Mouse (Mus musculus) stomach, embryonic 14.5 days (tissue): Measurements from ENCODE around the gene Rpl18a. TPM values are rescaled to one million over a fixed set of nuclear protein-coding genes. Genes with fewer than 3 reads are reported as not detected.
A peak's percentile ranks its signal among the peaks of the same experiment; 100 is the strongest.
"Not testable (repeated sequence)": the region's sequence is repeated elsewhere in the genome, so short reads cannot be mapped to it uniquely, and the experiment has no call there.

Experiments used
- ATAC-seq: fragments of 200-750 bp; cut with Nextera tagmentation; 2 replicates; pipeline ENCODE4 v1.8.0; 2017; ENCODE audit warnings: low read depth, moderate TSS enrichment; ENCODE audit not compliant: insufficient number of reproducible peaks, insufficient read depth, low FRiP score
- H3K27ac ChIP-seq: fragments of 300-500 bp; sonication (generic); 2 replicates; pipeline ENCODE4 v1.5.1; 2014; ENCODE audit warnings: mild to moderate bottlenecking, low read length, moderate library complexity, mixed read lengths
- H3K27me3 ChIP-seq: fragments of 300-500 bp; sonication (generic); 2 replicates; pipeline ENCODE4 v1.6.1; 2014; ENCODE audit warnings: low read length, control low read depth, mixed read lengths; ENCODE audit not compliant: control insufficient read depth, insufficient read depth
- H3K36me3 ChIP-seq: fragments of 300-500 bp; sonication (generic); 2 replicates; pipeline ENCODE4 v1.6.1; 2014; ENCODE audit warnings: mild to moderate bottlenecking, control low read depth, low read length, moderate library complexity, mixed read lengths; ENCODE audit not compliant: control insufficient read depth, insufficient read depth
- H3K4me1 ChIP-seq: fragments of 300-500 bp; sonication (generic); 2 replicates; pipeline ENCODE4 v1.6.1; 2014; ENCODE audit warnings: low read length, control low read depth, mixed read lengths; ENCODE audit not compliant: control insufficient read depth, insufficient read depth
- H3K4me2 ChIP-seq: fragments of 300-500 bp; sonication (generic); replicated peaks from 2 replicates; pipeline ENCODE4 v1.6.1; 2014; ENCODE audit warnings: low read depth, low read length, control low read depth
- H3K4me3 ChIP-seq: fragments of 300-500 bp; sonication (generic); 2 replicates; pipeline ENCODE4 v1.5.1; 2014; ENCODE audit warnings: low read depth, low read length, control low read depth
- H3K9ac ChIP-seq: fragments of 300-500 bp; sonication (generic); replicated peaks from 2 replicates; pipeline ENCODE4 v1.6.1; 2014; ENCODE audit warnings: low read depth, mild to moderate bottlenecking, control low read depth, low read length, moderate library complexity, mixed read lengths
- H3K9me3 ChIP-seq: fragments of 300-500 bp; sonication (generic); 2 replicates; pipeline ENCODE4 v1.6.1; 2016; ENCODE audit warnings: low read depth, low read length, control low read depth; ENCODE audit not compliant: control insufficient read depth
- WGBS: fragments of 180-500 bp; shearing (Covaris S2); extraction: QIAGEN DNeasy Blood & Tissue Kit; methylation state at CpG from one replicate; pipeline ENCODE4 v1.1.7; 2014; 5-methylcytosine and 5-hydroxymethylcytosine counted together
- polyA plus RNA-seq: library from polyadenylated mRNA; unstranded; fragments of >200 nt; fragmentation: Nextera tagmentation; extraction: Ambion mirVana; gene quantifications from 2 replicates; pipeline ENCODE4 v1.2.1, GENCODE M21; 2014

The Rpl18a gene
- polyA plus RNA-seq, 1 experiment from 2014 or later = 6,204 TPM

- H3K27me3 ChIP-seq = no peaks in the 10 kb centered on the region
- peaks cover 1% of the 10 kb centered on the region; the same call in 1 of the 2 replicates for H3K36me3 ChIP-seq
- 70% methylated on average over 2 of the region's 2 CpGs for WGBS
- H3K4me3 ChIP-seq = no peak overlapping the region
- no peaks in the 10 kb centered on the region for H3K9me3 ChIP-seq
- no peak overlapping the region for H3K4me2 ChIP-seq
- no peak for ATAC-seq
- H3K27ac ChIP-seq = no peak overlapping the region
- H3K4me1 ChIP-seq = peaks cover 15% of the 10 kb centered on the region; the same call in 1 of the 2 replicates
- H3K9ac ChIP-seq = no peak overlapping the region
These were observed 3.7 kb upstream of the Rpl18a start for GRCm38 (mm10) chr8:70900872-70901387.

- Histone ChIP-seq H3K9ac (no peak overlapping the region), H3K27ac (no peak overlapping the region), H3K36me3 (peaks cover 18% of the 10 kb centered on the region), H3K27me3 (no peaks in the 10 kb centered on the region), H3K9me3 (no peaks in the 10 kb centered on the region), H3K4me2 (no peak overlapping the region), H3K4me3 (no peak overlapping the region), H3K4me1 (peaks cover 10% of the 10 kb centered on the region; the same call in 1 of the 2 replicates)
- no peak for ATAC-seq
- WGBS = 79% methylated on average over 2 of the region's 2 CpGs
These were observed 2.0 kb upstream of the Rpl18a start for GRCm38 (mm10) chr8:70899226-70899625.

GRCm38 (mm10) chr8:70898661-70899198 is 1.5 kb upstream of the Rpl18a start:
- no peaks in the 10 kb centered on the region for H3K27me3 ChIP-seq
- H3K4me1 ChIP-seq = peaks cover 10% of the 10 kb centered on the region; the same call in 1 of the 2 replicates
- H3K36me3 ChIP-seq = peaks cover 23% of the 10 kb centered on the region
- WGBS = 42% methylated on average over 2 of the region's 2 CpGs
- H3K4me3 ChIP-seq = 0 out of 2 replicates have a peak overlapping the region, but pooled peaks have one; percentile 84
- peak overlapping the region; percentile 65; the same call in 1 of the 2 replicates for H3K4me2 ChIP-seq
- H3K9ac ChIP-seq = no peak overlapping the region
- no peak overlapping the region for H3K27ac ChIP-seq
- no peaks in the 10 kb centered on the region for H3K9me3 ChIP-seq
- no peak for ATAC-seq

- H3K4me1 ChIP-seq = peaks cover 13% of the 10 kb centered on the region; the same call in 1 of the 2 replicates
- WGBS = under 1% methylated on average over 20 of the region's 20 CpGs
- H3K4me3 ChIP-seq = peak overlapping the region; percentile 84
- peak overlapping the region; percentile 77 for H3K27ac ChIP-seq
- peaks cover 25% of the 10 kb centered on the region for H3K36me3 ChIP-seq
- peaks cover 5% of the 10 kb centered on the region for H3K27me3 ChIP-seq
- H3K9ac ChIP-seq = peak overlapping the region; percentile 92
- peak; percentile 33; the same call in 1 of the 2 replicates for ATAC-seq
- peak overlapping the region; percentile 65 for H3K4me2 ChIP-seq
- no peaks in the 10 kb centered on the region for H3K9me3 ChIP-seq
These were observed 635 bp upstream of the Rpl18a start for GRCm38 (mm10) chr8:70897681-70898413.

GRCm38 (mm10) chr8:70896316-70897020 is 744 bp downstream of the Rpl18a start:
- H3K36me3 ChIP-seq = peaks cover 25% of the 10 kb centered on the region
- ATAC-seq = no peak
- peak overlapping the region; percentile 87 for H3K4me2 ChIP-seq
- peak overlapping the region; percentile 84 for H3K4me3 ChIP-seq
- H3K27me3 ChIP-seq = peaks cover 16% of the 10 kb centered on the region
- H3K9ac ChIP-seq = peak overlapping the region; percentile 92
- H3K27ac ChIP-seq = peak overlapping the region; percentile 58; the same call in 1 of the 2 replicates
- peaks cover 20% of the 10 kb centered on the region; the same call in 1 of the 2 replicates for H3K4me1 ChIP-seq
- no peaks in the 10 kb centered on the region for H3K9me3 ChIP-seq
- WGBS = 2% methylated on average over 25 of the region's 25 CpGs

- Histone ChIP-seq H3K4me2 (peak overlapping the region; percentile 87), H3K9ac (peak overlapping the region; percentile 92), H3K4me1 (peaks cover 20% of the 10 kb centered on the region; the same call in 1 of the 2 replicates), H3K27me3 (peaks cover 20% of the 10 kb centered on the region), H3K4me3 (peak overlapping the region; percentile 84), H3K36me3 (peaks cover 25% of the 10 kb centered on the region)
- H3K27ac ChIP-seq, ATAC-seq, H3K9me3 ChIP-seq: not testable (repeated sequence)
- 84% methylated on average over 22 of the region's 24 CpGs for WGBS
These were observed 1.5 kb downstream of the Rpl18a start for GRCm38 (mm10) chr8:70895571-70896259.

- no peak for ATAC-seq
- no peaks in the 10 kb centered on the region for H3K9me3 ChIP-seq
- no peak overlapping the region for H3K27ac ChIP-seq
- H3K4me1 ChIP-seq = peaks cover 20% of the 10 kb centered on the region; the same call in 1 of the 2 replicates
- no peak overlapping the region for H3K4me3 ChIP-seq
- 95% methylated on average over 8 of the region's 8 CpGs for WGBS
- H3K4me2 ChIP-seq = no peak overlapping the region
- peaks cover 20% of the 10 kb centered on the region for H3K27me3 ChIP-seq
- no peak overlapping the region for H3K9ac ChIP-seq
- H3K36me3 ChIP-seq = peaks cover 25% of the 10 kb centered on the region
These were observed 2.3 kb downstream of the Rpl18a start for GRCm38 (mm10) chr8:70894771-70895545.
